16 mouse cellular contexts compared by ENCODE assay signal in the genomic region with DNA sequence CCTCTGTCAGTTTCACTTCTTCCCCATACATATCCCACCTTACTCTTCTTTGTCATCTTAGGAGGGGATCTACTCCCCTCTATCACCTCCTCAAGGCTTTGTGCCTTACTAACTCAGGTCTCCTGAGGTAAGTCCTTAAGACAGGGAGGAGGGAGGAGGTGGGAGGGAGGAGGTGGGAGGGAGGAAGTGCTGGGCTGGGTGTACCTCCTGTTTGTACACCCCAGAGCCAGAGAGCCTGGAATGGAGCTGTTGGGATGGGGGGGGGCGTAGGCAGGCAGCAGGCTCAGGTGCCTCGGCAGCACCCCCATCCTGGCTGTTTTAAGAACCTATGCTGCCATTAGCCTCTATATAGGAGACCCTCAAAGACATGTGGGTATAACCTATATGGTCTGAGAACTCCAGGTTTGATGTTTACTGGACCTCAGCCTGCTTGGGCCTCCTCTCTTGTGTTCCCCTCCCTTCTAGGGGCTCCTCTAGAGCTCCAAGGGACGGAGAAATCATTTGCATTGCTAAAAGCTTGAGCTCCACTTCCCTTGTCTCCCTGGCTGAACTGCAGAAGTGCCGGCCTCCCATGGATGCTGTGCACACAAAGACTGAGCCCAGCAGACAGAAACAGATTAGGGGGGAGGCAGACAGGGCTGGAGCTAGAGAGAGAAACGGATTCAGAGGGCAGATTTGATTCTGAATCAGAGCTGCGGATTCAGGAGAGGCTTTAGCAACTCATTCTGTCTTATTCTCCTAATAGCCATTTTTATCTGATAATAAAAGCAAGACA. TPM values are rescaled to one million over a fixed set of nuclear protein-coding genes. Genes with fewer than 3 reads are reported as not detected.
DNase-seq lines count a peak whose midpoint lies in the region; ATAC-seq and TF ChIP-seq lines count a peak whose summit lies in the region.
"Had no signal": no experiment of that assay in that cellular context is flagged by ENCODE, and none has a peak within 500 bp of the region (broad histone marks: within the 10 kb centered on the region; RNA-seq: fewer than 3 reads in every experiment).

No protein-coding gene starts in this region.

- H3K36me3 ChIP-seq in E14TG2a.4 (ENCODE audit: insufficient read depth, low read length): no peaks in the 10 kb centered on the region
- H3K36me3 ChIP-seq in midbrain, embryonic 12.5 days: no peaks in the 10 kb centered on the region
- H3K36me3 ChIP-seq: heart, embryonic 15.5 days had no signal

- TF ChIP-seq CTCF in E14TG2a.4 (conservative IDR thresholded peaks at IDR 0.05; ENCODE audit: low read length): no peak
- TF ChIP-seq CTCF in brain, embryonic 14.5 days (IDR thresholded peaks at IDR 0.05; ENCODE audit: borderline replicate concordance, extremely low read depth, insufficient read depth, insufficient read length): no peak

- intact Hi-C loops in heart, postnatal 10 days (cut with DNase I): no loop called here

- peak overlapping the region; percentile 31; the same call in 1 of the 2 replicates for H3K9ac ChIP-seq in midbrain, embryonic 12.5 days (replicated peaks)
- H3K9ac ChIP-seq: heart, embryonic 15.5 days had no signal

- H3K27me3 ChIP-seq in E14TG2a.4 (ENCODE audit: insufficient read depth, low read length): peaks cover 55% of the 10 kb centered on the region
- H3K27me3 ChIP-seq in midbrain, embryonic 12.5 days: peaks cover 23% of the 10 kb centered on the region

- WGBS in midbrain, embryonic 12.5 days: 9% methylated on average over 6 of the region's 6 CpGs

- H3K4me3 ChIP-seq in E14TG2a.4 (replicated peaks; ENCODE audit: low read length): peak overlapping the region; percentile 33
- H3K4me3 ChIP-seq in midbrain, embryonic 12.5 days: no peak overlapping the region
- H3K4me3 ChIP-seq: heart, embryonic 15.5 days had no signal

- DNase-seq in heart, adult 11 months: peak; percentile 28
- DNase-seq in heart, postnatal 10 days: no peak
- DNase-seq in brain, embryonic 14.5 days (ENCODE audit: low read depth): peak; percentile 82
- no peak for DNase-seq in urinary bladder, postnatal 36 days (ENCODE audit: low spot score in 2 of 2)
- DNase-seq in T-cell, adult 2 months (ENCODE audit: low spot score): no peak
- DNase-seq in heart, postnatal 4 days: no peak
- DNase-seq: cerebellum, postnatal 14 days; gastrocnemius, postnatal 36 days; kidney, adult 2 months; lung, postnatal 36 days; spleen, adult 18-20 months had no signal

- TF ChIP-seq POLR2A in brain, embryonic 14.5 days (IDR thresholded peaks at IDR 0.05; ENCODE audit: borderline replicate concordance, extremely low read depth, insufficient read depth, insufficient read length, poor library complexity, severe bottlenecking): no peak

- H3K4me2 ChIP-seq in midbrain, embryonic 12.5 days (replicated peaks): peak overlapping the region; percentile 19
- H3K4me2 ChIP-seq: heart, embryonic 15.5 days; liver, embryonic 11.5 days had no signal

- peak; percentile 44 for ATAC-seq in midbrain, embryonic 12.5 days (ENCODE audit: low FRiP score, low read depth)

- peaks cover 55% of the 10 kb centered on the region for H3K4me1 ChIP-seq in E14TG2a.4 (replicated peaks; ENCODE audit: low read depth, low read length)
- H3K4me1 ChIP-seq in midbrain, embryonic 12.5 days: peaks cover 42% of the 10 kb centered on the region

- H3K9me3 ChIP-seq in E14TG2a.4 (ENCODE audit: low read length): no peaks in the 10 kb centered on the region
- no peaks in the 10 kb centered on the region for H3K9me3 ChIP-seq in midbrain, embryonic 12.5 days
- H3K9me3 ChIP-seq: heart, embryonic 15.5 days had no signal

- peak overlapping the region; percentile 84 for H3K27ac ChIP-seq in midbrain, embryonic 12.5 days (replicated peaks)
- H3K27ac ChIP-seq: heart, embryonic 15.5 days had no signal

RNA-seq across cellular contexts. Expression of a gene that starts 3.5 kb away (rescaled TPM):
- under 1 TPM in 1 of 2 experiments, not detected in 1; 0.12 TPM for total RNA-seq in heart, postnatal 10 days (2021)
- polyA plus RNA-seq in brain, embryonic 14.5 days (2012; rRNA removed): 51.5 and 90.9 TPM in 2 replicates
- 5.6 and 8.7 TPM in 2 replicates for polyA plus RNA-seq in midbrain, embryonic 12.5 days (2016; fragmentation: Nextera tagmentation; extraction: Ambion mirVana)
- total RNA-seq in heart, postnatal 4 days (2021): not detected
- total RNA-seq: gastrocnemius, postnatal 36 days had no signal
- polyA plus RNA-seq: heart, embryonic 15.5 days had no signal

RNA-seq across cellular contexts. Expression of a gene that starts 34.0 kb away (rescaled TPM):
- under 1 TPM in 1 of 2 experiments, not detected in 1; 0.67 TPM for total RNA-seq in heart, postnatal 10 days (2021)
- polyA plus RNA-seq in brain, embryonic 14.5 days (2012; rRNA removed): 0.47 and 3.4 TPM in 2 replicates
- polyA plus RNA-seq in midbrain, embryonic 12.5 days (2016; fragmentation: Nextera tagmentation; extraction: Ambion mirVana): 0.25 and 0.55 TPM in 2 replicates
- total RNA-seq in heart, postnatal 4 days (2021): not detected
- total RNA-seq: gastrocnemius, postnatal 36 days; layer of hippocampus, postnatal 36 days had no signal
- polyA plus RNA-seq: kidney, adult 2 months had no signal

RNA-seq across cellular contexts. Expression of a gene that starts 41.8 kb away (rescaled TPM):
- total RNA-seq in heart, postnatal 10 days (2021): not detected
- 0.44 and 1.1 TPM in 2 replicates for polyA plus RNA-seq in brain, embryonic 14.5 days (2012; rRNA removed)
- not detected in 2 replicates for polyA plus RNA-seq in midbrain, embryonic 12.5 days (2016; fragmentation: Nextera tagmentation; extraction: Ambion mirVana)
- total RNA-seq in heart, postnatal 4 days (2021): not detected
- total RNA-seq: gastrocnemius, postnatal 36 days; layer of hippocampus, postnatal 36 days had no signal
- polyA plus RNA-seq: heart, embryonic 15.5 days; kidney, adult 2 months; liver, embryonic 11.5 days had no signal

RNA-seq across cellular contexts. Expression of a gene that starts 59.9 kb away (rescaled TPM):
- not detected for total RNA-seq in heart, postnatal 10 days (2021)
- 0.73 and 0.77 TPM in 2 replicates for polyA plus RNA-seq in brain, embryonic 14.5 days (2012; rRNA removed)
- 1.7 and 1.8 TPM in 2 replicates for polyA plus RNA-seq in midbrain, embryonic 12.5 days (2016; fragmentation: Nextera tagmentation; extraction: Ambion mirVana)
- not detected for total RNA-seq in heart, postnatal 4 days (2021)
- total RNA-seq: gastrocnemius, postnatal 36 days had no signal
- polyA plus RNA-seq: heart, embryonic 15.5 days had no signal

Comparison
In these comparisons a context has a peak if more than half of its experiments do, and no peak if none do; other contexts are left out.
1. DNase-seq: peak in heart, adult 11 months (single experiment) and brain, embryonic 14.5 days (single experiment); none in heart, postnatal 10 days (0 of 2), urinary bladder, postnatal 36 days (0 of 2), T-cell, adult 2 months (single experiment) and heart, postnatal 4 days (single experiment).